Mouse (Mus musculus): Measurements from ENCODE around the gene Hsd3b7.

- no peak for TF ChIP-seq EP300 (IDR thresholded peaks at IDR 0.05)
- no peak for TF ChIP-seq CTCF (IDR thresholded peaks at IDR 0.05)
Observed at GRCm38 (mm10) chr7:127772557-127772956, 27.8 kb upstream of the Hsd3b7 start.
